Mouse (Mus musculus): ENCODE measurements around the gene Prickle1.

Prickle1 gene

DNA sequence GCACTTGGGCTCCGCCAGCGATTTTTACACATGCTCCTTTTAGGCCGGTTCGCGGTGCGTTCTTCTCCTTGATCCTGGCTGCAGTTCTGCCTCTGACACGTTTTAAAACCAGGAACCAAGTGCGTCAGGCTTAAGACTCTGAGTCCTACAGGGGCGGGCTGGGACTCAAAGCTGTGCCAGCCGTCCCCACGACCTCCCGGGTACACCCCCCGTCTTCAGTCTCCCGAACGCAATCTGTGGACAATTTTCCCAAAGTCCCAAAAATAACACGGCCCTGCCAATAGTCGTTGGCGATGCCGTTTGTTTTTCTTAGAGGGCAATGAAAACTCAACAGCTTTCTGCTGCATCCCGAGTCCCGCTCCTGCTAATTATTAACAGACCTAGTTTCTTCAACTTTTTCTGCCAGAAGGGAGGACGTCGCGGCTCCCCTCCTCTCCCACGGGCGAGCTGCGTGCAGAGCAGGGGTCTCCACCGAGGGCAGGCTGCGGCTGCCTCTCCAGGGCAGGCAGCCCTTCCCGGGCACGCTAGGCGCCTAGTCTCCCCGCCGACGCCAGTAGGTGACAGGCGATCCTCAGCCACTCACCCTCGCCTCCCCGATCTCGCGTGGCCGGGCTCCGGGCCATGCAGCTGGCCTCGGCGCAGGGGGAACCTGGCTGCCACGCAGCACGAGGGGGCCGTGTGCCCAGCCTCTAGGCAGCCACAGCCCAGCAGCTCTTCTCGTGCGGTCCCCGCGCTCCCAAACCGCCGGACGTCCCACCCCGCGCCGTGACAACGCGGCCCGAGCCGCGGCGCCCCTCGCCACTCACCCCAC lies 598 bp downstream of the Prickle1 start:
- peak; percentile 42 for DNase-seq (ENCODE audit: low read depth, low spot score)

DNA sequence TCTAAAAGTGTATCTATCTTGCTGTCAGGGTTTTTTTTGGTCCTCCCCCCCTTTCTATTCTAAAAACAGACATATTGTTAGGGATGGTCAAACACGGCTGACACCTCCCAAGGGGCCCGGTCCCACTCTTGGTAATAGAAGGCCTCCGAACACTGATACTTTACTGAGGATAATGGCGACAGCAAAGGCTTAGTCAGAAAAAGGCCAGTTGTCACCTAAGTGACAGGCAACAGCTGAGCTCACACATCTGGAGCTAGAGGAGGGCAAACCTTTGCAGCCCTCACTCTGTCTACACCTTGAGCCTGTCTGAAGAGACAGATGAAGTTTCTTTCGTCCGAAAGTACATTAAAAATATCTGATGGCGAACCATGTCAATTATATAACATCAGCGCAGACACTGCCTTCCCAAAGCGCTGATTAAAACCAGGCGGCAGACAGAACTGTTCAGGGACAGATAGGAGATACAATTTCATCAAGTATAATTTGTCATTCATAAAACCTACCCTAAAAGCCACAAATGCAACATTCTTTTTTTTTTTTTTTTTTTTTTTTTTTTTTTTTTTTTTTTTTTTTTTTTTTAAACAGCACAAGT lies 1.3 kb downstream of the Prickle1 start:
- DNase-seq (ENCODE audit: low read depth, low spot score): no peak

DNA sequence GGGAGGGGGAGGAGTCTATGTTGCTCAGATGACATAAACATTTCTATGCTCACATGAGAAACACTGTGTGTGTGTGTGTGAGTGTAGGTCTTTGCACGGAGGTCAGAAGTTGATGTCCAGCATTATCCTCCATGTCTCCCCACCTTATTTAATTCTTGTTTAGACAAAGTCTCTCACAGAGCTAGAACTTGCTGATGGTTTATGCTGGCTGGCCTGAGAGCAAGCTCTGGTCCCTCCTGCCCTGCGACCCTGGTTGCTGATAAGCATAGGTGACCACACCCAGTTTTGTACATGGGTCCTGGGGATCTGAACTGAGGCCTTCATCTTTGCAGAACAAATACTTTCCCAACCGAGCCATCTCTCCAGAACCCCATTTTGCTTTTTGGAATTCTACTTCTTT lies 3.1 kb downstream of the Prickle1 start:
- no peak for DNase-seq (ENCODE audit: low read depth, low spot score)

DNA sequence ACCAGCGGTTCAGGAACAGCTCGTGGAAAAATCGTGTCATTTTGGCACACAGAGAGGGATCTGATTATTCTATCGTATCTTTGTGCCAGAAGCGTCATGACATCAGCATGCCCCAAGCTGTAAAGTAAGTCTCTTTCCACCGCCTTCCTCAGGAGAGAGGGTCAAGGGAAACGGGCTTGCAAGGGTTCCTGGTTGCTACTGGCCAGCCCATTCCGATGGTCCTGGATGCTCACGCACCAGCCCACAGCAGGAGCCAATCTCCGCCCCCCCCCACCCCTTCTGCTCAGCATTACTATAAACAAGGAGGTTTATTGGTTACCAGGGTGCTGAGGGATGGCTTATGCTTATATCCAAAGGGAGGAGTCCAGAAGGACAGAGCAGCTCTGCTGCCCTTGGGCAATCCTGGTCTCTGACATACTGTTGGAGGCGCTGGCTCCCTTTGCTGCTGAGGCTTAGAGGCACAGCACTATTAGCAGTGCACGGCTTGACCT lies 3.8 kb downstream of the Prickle1 start:
- DNase-seq (ENCODE audit: low read depth, low spot score): peak; percentile 42

DNA sequence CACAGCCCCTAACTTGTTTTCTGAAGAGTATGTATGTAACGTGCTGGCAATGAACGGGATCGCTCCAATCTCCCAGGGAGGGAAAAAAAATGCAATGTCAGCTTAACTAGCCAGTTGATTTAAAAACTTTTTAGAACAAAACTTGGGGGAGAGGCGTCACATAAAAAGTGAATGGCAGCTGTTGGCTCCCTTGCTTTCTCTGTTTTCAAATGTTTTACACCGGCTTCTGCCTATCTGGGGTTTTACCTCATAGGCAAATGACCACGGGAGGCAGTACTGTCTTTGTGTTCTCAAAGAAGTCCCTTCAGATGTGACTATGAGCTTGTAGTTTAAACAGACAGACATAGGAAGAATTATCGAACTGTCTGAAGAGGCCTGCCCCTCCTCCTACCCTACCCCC lies 4.3 kb downstream of the Prickle1 start:
- DNase-seq (ENCODE audit: low read depth, low spot score): no peak

DNA sequence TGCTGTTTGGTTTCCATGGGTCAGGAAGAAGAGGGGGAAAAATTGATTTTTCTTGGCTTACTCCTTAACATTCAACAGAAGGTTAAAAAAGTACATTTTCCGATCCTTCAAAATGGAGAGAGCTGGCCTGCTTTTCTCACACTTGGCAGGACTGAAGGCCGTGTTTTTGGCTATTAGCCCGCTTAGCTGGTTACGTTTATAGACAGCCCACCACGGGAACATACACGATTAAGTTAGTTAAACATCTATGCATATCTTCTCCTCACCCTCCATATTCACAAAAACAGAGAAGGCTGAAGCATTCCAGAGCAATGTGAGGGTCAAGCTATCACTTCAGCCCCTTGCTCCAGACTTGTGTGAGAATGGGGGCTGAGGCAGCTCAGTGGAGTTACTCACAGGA lies 7.3 kb downstream of the Prickle1 start:
- no peak for DNase-seq (ENCODE audit: low read depth, low spot score)

DNA sequence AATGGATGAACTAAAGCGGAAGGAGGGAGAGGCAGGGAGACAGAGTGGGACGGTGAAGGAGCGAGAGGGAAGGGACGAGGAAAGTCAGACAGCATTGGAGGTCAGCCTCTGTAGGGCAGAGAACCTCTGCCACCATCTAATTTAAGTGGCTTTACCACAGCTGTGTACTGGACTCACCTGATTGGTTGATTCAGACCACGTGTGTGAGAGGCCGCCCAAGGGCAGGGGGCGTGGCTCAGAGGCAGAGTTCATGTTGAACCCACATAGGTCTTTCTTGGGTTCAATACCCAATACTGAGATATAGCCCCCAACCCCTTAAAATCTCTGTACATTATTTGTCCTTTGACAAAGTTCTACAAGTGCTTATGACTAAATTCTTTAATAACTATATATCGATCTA lies 8.0 kb downstream of the Prickle1 start:
- DNase-seq (ENCODE audit: low read depth, low spot score): no peak

DNA sequence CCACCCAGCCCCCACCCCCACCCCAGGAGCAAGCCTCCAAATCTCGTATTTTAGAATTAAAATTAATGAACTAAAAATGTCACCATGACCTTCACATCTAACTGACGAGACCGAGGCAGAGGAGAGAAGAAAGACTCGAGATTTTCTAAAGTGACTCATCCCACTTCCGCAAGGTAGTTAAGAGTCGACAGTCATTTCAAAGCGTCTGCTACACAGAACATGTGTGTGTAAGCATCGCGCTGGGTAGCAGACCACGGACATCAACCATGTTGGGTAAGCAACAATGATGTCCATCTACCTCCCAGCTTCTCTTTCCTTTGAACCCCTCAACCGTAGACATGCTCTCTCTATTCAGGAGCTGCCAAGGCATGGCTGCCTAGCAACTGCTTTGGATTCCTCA lies 12.6 kb downstream of the Prickle1 start:
- DNase-seq (ENCODE audit: low read depth, low spot score): no peak

DNA sequence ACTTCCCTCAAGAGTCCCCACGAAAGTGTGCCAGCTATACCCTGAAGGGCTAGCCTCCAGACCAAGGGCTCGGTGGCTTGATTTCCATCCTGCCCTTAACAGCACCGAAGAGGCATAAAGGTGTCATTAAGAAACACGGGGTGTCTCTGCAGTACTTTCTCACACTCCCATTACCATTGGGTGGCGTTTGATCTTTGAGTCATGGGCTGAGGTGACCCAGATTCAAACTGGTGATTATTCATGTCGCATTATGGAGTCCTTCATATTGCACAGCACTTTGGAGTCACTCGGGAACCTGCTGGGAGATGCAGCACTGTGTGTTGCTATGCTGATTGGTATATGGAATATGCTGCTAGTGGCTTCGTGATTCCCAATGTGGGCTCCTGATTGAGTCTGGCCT lies 14.0 kb downstream of the Prickle1 start:
- no peak for DNase-seq (ENCODE audit: low read depth, low spot score)

- DNase-seq (ENCODE audit: low read depth, low spot score): no peak
Measured at GRCm38 (mm10) chr15:93579899-93580298, 15.8 kb downstream of the Prickle1 start.

DNA sequence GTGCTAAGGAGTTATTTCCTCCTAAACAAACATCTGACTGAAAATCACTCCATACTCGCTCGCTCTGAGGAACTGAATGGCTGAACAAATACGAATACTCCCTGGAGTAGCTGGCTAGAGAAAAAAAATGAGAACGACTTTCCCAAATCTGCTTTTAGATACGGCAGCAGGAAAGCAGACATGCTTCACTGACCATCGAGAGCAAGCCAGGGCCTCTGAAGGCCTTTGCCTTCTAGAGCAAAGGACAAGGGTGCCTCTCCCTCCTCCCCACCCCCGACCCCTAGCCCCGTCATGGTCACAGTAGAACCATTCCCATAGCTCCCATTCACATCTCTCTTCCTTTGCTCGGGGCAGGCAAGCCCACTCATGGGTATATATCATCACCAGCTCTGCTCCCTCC lies 16.6 kb downstream of the Prickle1 start:
- DNase-seq (ENCODE audit: low read depth, low spot score): no peak

DNA sequence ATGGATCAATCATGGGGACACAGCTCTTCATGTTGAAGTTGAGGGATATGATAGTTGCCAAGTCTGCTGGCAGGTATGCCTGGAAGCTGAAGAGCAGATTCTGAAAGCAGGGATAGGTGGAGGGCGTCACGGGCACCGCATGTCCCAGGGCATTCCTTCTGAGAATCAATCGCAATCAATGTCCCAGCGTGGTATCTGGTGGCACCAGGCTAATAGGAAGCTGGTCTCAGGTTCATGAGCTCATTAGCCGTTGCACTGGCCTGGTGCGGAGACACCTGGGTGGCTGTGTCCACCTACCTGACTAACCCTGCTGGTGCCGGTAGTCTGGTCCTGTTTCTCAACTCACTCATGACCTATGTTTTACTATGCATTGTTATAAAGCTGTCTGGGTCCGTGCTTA lies 19.3 kb downstream of the Prickle1 start:
- DNase-seq (ENCODE audit: low read depth, low spot score): no peak

DNA sequence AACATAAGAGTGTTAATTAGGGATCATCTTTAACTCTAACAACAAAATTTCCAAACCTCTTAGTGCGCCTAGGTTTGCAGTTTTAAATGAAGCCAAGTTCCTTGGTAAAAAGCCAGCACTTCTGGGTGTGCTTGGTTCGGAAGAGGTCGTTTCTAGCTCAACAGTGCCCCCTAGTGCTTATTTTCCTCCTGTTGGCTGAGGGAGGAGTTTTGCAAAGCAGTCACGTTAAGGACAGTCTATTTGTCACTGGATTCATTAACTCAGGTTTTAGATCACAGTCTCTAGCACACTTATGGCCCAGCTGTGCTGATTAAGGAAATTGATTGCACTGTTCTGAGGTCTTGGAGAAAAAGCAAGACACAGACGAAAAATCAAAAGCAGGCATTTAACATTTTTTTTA lies 19.8 kb downstream of the Prickle1 start:
- peak; percentile 87 for DNase-seq (ENCODE audit: low read depth, low spot score)

GRCm38 (mm10) chr15:93572889-93573288 lies 22.8 kb downstream of the Prickle1 start:
- DNase-seq (ENCODE audit: low read depth, low spot score): no peak

- no peak for DNase-seq (ENCODE audit: low read depth, low spot score)
Measured at GRCm38 (mm10) chr15:93570881-93571495, 24.7 kb downstream of the Prickle1 start.

DNA sequence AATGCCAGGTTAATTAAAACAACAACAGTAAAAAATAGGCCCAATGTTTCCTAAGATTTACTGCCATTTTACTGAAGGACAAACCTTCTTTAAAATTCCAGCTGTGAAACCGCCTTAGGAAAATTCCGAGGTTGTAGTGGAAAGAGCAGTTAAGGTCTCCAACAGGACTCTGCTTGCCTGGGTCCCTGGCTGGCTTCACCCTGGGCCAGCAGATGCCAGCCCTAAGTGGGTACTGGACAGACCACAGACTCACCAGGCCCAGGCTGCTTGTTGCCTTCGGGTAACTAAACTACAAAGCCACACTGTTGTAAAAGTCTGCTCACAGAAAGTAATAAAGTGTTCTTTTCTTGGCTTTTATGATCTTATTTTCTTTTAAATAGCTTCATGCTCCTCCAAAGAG lies 26.8 kb downstream of the Prickle1 start:
- DNase-seq (ENCODE audit: low read depth, low spot score): no peak

DNA sequence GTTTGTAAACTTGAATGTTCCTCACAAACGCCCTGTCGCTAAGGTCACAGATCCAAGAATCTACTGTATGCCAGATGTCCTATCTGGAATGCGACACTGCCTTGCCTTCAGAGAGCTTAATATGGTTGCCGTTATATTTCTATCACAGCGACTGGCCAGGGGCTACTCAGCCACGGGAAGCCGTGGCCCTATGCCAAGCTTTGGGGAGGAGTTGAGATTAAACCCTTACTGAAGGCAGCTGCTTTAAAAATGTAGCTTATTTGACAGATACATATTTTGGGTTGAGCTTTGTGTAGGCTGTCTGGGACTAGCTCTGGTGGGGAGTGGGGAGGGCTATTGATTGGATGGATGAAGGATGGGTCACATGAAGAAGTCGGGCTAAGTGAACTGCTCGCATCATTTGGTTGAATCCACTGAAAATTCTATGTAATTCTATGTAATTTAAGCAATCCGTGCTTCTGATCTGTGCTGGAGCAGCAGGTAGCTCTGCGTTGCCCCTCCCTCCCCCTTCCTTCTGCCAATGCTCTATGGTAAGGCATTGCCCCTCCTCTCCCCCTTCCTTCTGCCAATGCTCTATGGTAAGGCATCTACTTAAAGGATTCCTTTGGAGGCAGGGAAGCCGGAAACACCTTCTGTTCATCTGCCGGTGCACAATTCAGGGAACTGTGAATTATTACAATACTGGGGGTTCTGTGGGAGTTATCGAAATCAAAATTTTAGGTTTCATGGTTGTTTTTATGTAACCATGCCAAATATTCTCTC lies 28.0 kb downstream of the Prickle1 start:
- DNase-seq (ENCODE audit: low read depth, low spot score): no peak

- no peak for DNase-seq (ENCODE audit: low read depth, low spot score)
Measured at GRCm38 (mm10) chr15:93563491-93563890, 32.2 kb downstream of the Prickle1 start.

- no peak for DNase-seq (ENCODE audit: low read depth, low spot score)
Measured at GRCm38 (mm10) chr15:93561540-93561939, 34.2 kb downstream of the Prickle1 start.

DNA sequence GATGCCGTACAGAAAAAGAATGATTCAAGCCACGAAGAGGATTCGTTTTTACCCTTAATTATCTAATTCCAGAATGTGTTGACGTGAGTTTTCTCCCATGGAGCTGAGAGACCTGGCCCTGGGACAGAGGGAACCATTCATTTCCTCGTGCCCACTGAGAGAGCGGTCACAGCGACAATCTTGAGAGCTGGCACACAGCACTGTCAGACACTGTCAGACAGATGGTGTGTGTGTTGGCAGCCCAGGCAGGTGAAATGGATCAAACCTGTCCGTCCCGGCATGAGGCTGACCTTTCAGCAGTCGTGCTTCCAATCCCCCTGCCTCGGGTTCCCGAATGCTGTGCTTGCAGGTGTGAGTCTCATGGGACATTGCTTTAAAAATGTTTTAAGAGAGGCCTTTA lies 37.3 kb downstream of the Prickle1 start:
- no peak for DNase-seq (ENCODE audit: low read depth, low spot score)

GRCm38 (mm10) chr15:93555719-93556118 lies 40.0 kb downstream of the Prickle1 start:
- no peak for DNase-seq (ENCODE audit: low read depth, low spot score)

- no peak for DNase-seq (ENCODE audit: low read depth, low spot score)
Measured at GRCm38 (mm10) chr15:93554203-93554851, 41.4 kb downstream of the Prickle1 start.
